Comparison of ENCODE assay signal across 8 mouse cellular contexts in the genomic region with DNA sequence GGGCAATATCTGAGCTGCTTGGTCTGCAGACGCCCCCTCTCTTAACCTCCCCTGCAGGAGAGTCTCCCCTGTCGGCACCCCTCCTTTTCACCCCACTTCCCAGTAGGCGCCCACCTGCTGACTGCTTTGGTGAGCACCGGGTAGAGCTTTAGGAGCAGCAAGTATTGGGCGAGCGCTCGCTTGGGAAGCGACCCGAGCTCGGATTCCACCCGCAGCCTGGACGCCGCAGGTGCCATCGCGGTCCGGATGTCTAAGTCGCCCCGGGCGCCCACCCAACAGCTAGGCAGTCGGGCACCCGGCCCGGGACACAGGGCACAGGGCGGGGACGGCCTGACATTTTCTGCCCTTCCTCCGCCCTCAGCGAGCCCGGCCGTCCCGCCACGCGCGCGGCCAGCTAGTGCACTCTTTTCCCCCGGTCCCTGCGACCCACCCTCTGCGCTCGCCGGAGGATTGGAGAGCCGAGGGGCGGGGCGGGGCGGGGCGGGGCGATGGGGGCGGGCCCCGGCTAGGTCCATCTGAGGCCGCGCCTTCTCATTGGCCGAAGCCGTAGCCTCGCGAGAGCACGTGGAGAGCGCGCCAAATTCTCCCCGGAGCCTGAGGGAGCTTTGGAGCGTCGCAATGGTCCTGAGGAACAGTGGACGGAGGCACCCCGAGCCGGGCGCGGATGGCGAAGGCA. TPM values are rescaled to one million over a fixed set of nuclear protein-coding genes. Genes with fewer than 3 reads are reported as not detected.
A peak's percentile ranks its signal among the peaks of the same experiment; 100 is the strongest.
DNase-seq lines count a peak whose midpoint lies in the region; ATAC-seq and TF ChIP-seq lines count a peak whose summit lies in the region.

A gene (minus strand): TSS at position 417 of the 676 bp plus-strand sequence.
A gene (plus strand): TSS at position 537 of the 676 bp plus-strand sequence.

- WGBS in embryonic facial prominence, embryonic 12.5 days: under 1% methylated on average over 64 of the region's 64 CpGs
- WGBS in limb, embryonic 11.5 days: 0% methylated on average over 53 of the region's 64 CpGs
- under 1% methylated on average over 64 of the region's 64 CpGs for WGBS in midbrain, embryonic 13.5 days
- under 1% methylated on average over 64 of the region's 64 CpGs for WGBS in small intestine, adult 2 months

- peaks cover 14% of the 10 kb centered on the region for H3K36me3 ChIP-seq in embryonic facial prominence, embryonic 12.5 days
- no peaks in the 10 kb centered on the region; the same call in 1 of the 2 replicates for H3K36me3 ChIP-seq in limb, embryonic 11.5 days (ENCODE audit: control insufficient read depth, insufficient read depth, low read length)
- peaks cover 5% of the 10 kb centered on the region; the same call in 1 of the 2 replicates for H3K36me3 ChIP-seq in midbrain, embryonic 13.5 days
- H3K36me3 ChIP-seq in small intestine, adult 2 months (ENCODE audit: control insufficient read depth, insufficient read depth, low read length): no peaks in the 10 kb centered on the region

- peaks cover 17% of the 10 kb centered on the region for H3K27me3 ChIP-seq in embryonic facial prominence, embryonic 12.5 days
- H3K27me3 ChIP-seq in limb, embryonic 11.5 days (ENCODE audit: control insufficient read depth, insufficient read depth, low read length): peaks cover 7% of the 10 kb centered on the region
- peaks cover 17% of the 10 kb centered on the region for H3K27me3 ChIP-seq in midbrain, embryonic 13.5 days
- H3K27me3 ChIP-seq in small intestine, adult 2 months (ENCODE audit: control insufficient read depth, insufficient read depth, low read length): no peaks in the 10 kb centered on the region

- peak within 1 kb of the TSS; percentile 95 for H3K4me2 ChIP-seq in embryonic facial prominence, embryonic 12.5 days (replicated peaks)
- H3K4me2 ChIP-seq in limb, embryonic 11.5 days (ENCODE audit: low read depth, severe bottlenecking): peak within 1 kb of the TSS; percentile 81
- H3K4me2 ChIP-seq in midbrain, embryonic 13.5 days (replicated peaks): peak within 1 kb of the TSS; percentile 93

- peak; percentile 99 for ATAC-seq in embryonic facial prominence, embryonic 12.5 days (ENCODE audit: insufficient number of reproducible peaks, insufficient read depth, low FRiP score, low TSS enrichment)
- peak; percentile 98 for ATAC-seq in limb, embryonic 11.5 days (ENCODE audit: insufficient number of reproducible peaks, low FRiP score, low TSS enrichment, low read depth)
- peak; percentile 98 for ATAC-seq in midbrain, embryonic 13.5 days

- H3K9me3 ChIP-seq in embryonic facial prominence, embryonic 12.5 days: no peaks in the 10 kb centered on the region
- no peaks in the 10 kb centered on the region for H3K9me3 ChIP-seq in limb, embryonic 11.5 days (ENCODE audit: control insufficient read depth, low read length)
- no peaks in the 10 kb centered on the region for H3K9me3 ChIP-seq in midbrain, embryonic 13.5 days

- H3K4me1 ChIP-seq in embryonic facial prominence, embryonic 12.5 days: peaks cover 13% of the 10 kb centered on the region
- H3K4me1 ChIP-seq in limb, embryonic 11.5 days (ENCODE audit: control insufficient read depth, insufficient read depth, low read length): peaks cover 5% of the 10 kb centered on the region; the same call in 1 of the 2 replicates
- peaks cover 17% of the 10 kb centered on the region for H3K4me1 ChIP-seq in midbrain, embryonic 13.5 days (replicated peaks)
- H3K4me1 ChIP-seq in small intestine, adult 2 months (ENCODE audit: control insufficient read depth, insufficient read depth, insufficient read length, low read length): no peaks in the 10 kb centered on the region; the same call in 1 of the 2 replicates

- peak within 1 kb of the TSS; percentile 85 for H3K9ac ChIP-seq in embryonic facial prominence, embryonic 12.5 days
- peak within 1 kb of the TSS; percentile 82 for H3K9ac ChIP-seq in limb, embryonic 11.5 days (ENCODE audit: low read length)
- peak within 1 kb of the TSS; percentile 85 for H3K9ac ChIP-seq in midbrain, embryonic 13.5 days (replicated peaks)

- H3K27ac ChIP-seq in embryonic facial prominence, embryonic 12.5 days: peak within 1 kb of the TSS; percentile 65
- H3K27ac ChIP-seq in limb, embryonic 11.5 days (replicated peaks; ENCODE audit: low read depth, low read length): no peak within 1 kb of the TSS
- no peak within 1 kb of the TSS for H3K27ac ChIP-seq in midbrain, embryonic 13.5 days
- H3K27ac ChIP-seq in small intestine, adult 2 months (ENCODE audit: insufficient read depth, low read depth, low read length): 0 out of 2 replicates have a peak within 1 kb of the TSS, but pooled peaks have one; percentile 13

- peak within 1 kb of the TSS; percentile 76 for H3K4me3 ChIP-seq in embryonic facial prominence, embryonic 12.5 days
- H3K4me3 ChIP-seq in limb, embryonic 11.5 days (ENCODE audit: low read depth, low read length): peak within 1 kb of the TSS; percentile 68
- H3K4me3 ChIP-seq in midbrain, embryonic 13.5 days (replicated peaks): peak within 1 kb of the TSS; percentile 77
- peak within 1 kb of the TSS; percentile 97 for H3K4me3 ChIP-seq in small intestine, adult 2 months (ENCODE audit: low read depth, low read length)

- peak; percentile 95 for DNase-seq in 3T3-L1 (ENCODE audit: low read depth, low spot score)
- DNase-seq in adrenal gland, postnatal 36 days: peak; percentile 92 to 94
- peak; percentile 94 to 95 for DNase-seq in heart, adult 18-20 months
- DNase-seq in kidney, adult 18-20 months: peak; percentile 91
- peak; percentile 97 for DNase-seq in limb, embryonic 11.5 days (ENCODE audit: low spot score)

- TF ChIP-seq CTCF in small intestine, adult 2 months (IDR thresholded peaks at IDR 0.05; ENCODE audit: extremely low read depth, insufficient read length, insufficient replicate concordance, low read depth, low read length): no peak

- TF ChIP-seq POLR2A in small intestine, adult 2 months (IDR thresholded peaks at IDR 0.05; ENCODE audit: low read depth, low read length): peak; percentile 62; the same call in 1 of the 2 replicates

RNA-seq across cellular contexts. Expression of the first gene that starts in this region (rescaled TPM):
- total RNA-seq in adrenal gland, postnatal 36 days (2021): 10 to 100 TPM; 10.6 to 12.0 TPM
- 7.1 and 9.0 TPM in 2 replicates for polyA plus RNA-seq in embryonic facial prominence, embryonic 12.5 days (2016; fragmentation: Nextera tagmentation; extraction: Ambion mirVana)
- 100 to 1,000 TPM; 120 to 124 TPM for total RNA-seq in heart, adult 18-20 months (2021)
- polyA plus RNA-seq in limb, embryonic 11.5 days (2014; fragmentation: Nextera tagmentation; extraction: Ambion mirVana): 9.8 and 10.9 TPM in 2 replicates
- 9.2 and 10.2 TPM in 2 replicates for polyA plus RNA-seq in midbrain, embryonic 13.5 days (2015; fragmentation: Nextera tagmentation; extraction: Ambion mirVana)
- 2.5 and 7.1 TPM in 2 replicates for polyA plus RNA-seq in small intestine, adult 2 months (2012; rRNA removed)

RNA-seq across cellular contexts. Expression of the second gene that starts in this region (rescaled TPM):
- total RNA-seq in adrenal gland, postnatal 36 days (2021): 1 to 10 TPM; 3.1 to 3.2 TPM
- polyA plus RNA-seq in embryonic facial prominence, embryonic 12.5 days (2016; fragmentation: Nextera tagmentation; extraction: Ambion mirVana): 35.3 and 40.5 TPM in 2 replicates
- total RNA-seq in heart, adult 18-20 months (2021): 1 to 10 TPM; 2.2 to 2.3 TPM
- polyA plus RNA-seq in limb, embryonic 11.5 days (2014; fragmentation: Nextera tagmentation; extraction: Ambion mirVana): 46.7 and 50.4 TPM in 2 replicates
- polyA plus RNA-seq in midbrain, embryonic 13.5 days (2015; fragmentation: Nextera tagmentation; extraction: Ambion mirVana): 12.6 and 14.0 TPM in 2 replicates
- polyA plus RNA-seq in small intestine, adult 2 months (2012; rRNA removed): 3.4 and 5.7 TPM in 2 replicates

Comparison
In these comparisons a context has a peak if more than half of its experiments do, and no peak if none do; other contexts are left out.
1. RNA of the first gene that starts in this region (total RNA-seq): 120 to 124 TPM in heart, adult 18-20 months; 10.6 to 12.0 TPM in adrenal gland, postnatal 36 days; every median in the first group is over 4 times any median in the second.
2. H3K27ac ChIP-seq: peak in embryonic facial prominence, embryonic 12.5 days (single experiment) and small intestine, adult 2 months (single experiment); none in limb, embryonic 11.5 days (single experiment) and midbrain, embryonic 13.5 days (single experiment).
3. Peak in every context shown above with its lines, with median percentiles within 50 percentile points of each other: DNase-seq, ATAC-seq, H3K4me2 ChIP-seq, H3K4me3 ChIP-seq and H3K9ac ChIP-seq.